Mouse (Mus musculus) frontal cortex, postnatal 36 days (tissue): ENCODE data around the gene Rap1gap.
A peak's percentile ranks its signal among the peaks of the same experiment; 100 is the strongest.

Experiments used
- DNase-seq, 2 experiments: peaks; one replicate each; pipeline ENCODE4 v3.0.0; 2022; ENCODE audit warnings: low spot score in 2 of 2

Gene Rap1gap

GRCm38 (mm10) chr4:137661547-137661946 lies 3.0 kb upstream of the Rap1gap start:
- no peak for DNase-seq

GRCm38 (mm10) chr4:137663491-137663890 lies 1.0 kb upstream of the Rap1gap start:
- DNase-seq = no peak

DNA sequence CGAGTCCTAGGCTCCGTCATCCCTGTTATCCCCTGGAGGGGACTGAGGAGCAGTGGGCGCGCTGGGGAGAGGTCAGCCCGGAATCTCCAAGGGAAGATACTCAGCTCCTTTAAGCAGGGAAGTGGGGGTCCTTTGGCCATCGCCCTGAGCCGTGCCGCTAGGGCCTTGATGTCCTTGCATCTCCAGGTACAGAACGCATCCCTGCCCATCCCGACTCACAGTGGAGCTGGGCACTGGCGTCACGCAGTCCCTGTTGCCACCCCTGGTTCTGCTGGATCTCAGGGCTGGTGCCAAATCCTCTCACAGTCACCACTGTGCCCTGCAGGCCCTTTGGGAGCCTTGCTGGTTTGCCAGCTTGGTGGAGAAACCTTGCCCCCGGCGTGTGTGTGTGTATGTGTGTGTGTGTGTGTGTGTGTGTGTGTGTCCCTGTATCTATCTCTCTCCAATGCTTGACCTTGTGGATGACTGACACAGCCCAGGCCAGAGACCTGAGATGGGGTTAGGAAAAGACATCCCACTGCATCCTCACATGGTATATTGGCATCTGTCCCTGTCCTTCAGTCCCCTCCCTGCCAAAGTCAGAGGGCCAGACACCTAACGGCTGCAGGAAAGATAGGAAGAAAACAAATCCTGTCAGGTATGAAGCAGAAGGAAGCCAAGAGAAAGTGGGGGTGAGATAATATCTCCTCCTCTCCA lies 602 bp downstream of the Rap1gap start:
- DNase-seq = peak in 1 of 2 experiments; percentile 50

GRCm38 (mm10) chr4:137665791-137666190 lies 1.3 kb downstream of the Rap1gap start:
- DNase-seq = no peak

DNA sequence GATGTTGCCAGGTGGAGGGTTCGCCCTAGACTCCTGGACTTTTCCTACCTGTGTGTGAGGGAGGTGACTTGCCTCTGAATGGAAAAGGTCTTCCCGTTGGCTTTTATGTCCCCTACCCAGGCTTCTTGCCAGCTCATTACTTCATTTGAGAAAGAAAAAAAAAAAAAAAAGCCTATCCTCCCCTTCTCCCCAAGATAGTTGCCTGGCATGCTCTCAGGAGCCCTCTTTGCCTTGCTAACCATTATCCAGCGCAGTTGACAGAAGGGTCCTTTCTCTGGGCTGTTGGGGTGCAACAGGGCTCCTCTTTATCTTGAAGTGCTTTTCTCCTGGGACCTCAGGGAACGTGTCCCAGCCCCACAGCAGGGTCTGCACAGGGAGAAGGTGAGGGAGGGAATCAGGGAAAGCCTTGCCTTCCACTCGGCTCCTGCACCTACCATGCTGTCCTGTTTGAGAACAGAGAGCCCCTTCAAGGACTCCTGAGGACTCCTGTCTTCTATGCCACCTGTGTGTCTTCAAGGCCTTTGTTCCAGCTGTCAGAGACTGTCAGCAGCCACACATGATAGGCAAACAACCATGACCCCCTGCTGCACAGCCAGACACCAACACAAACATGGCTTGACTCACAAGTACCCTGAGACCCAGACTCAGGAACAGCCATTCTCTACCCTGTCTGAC lies 1.9 kb downstream of the Rap1gap start:
- DNase-seq = no peak

GRCm38 (mm10) chr4:137666958-137667345 lies 2.4 kb downstream of the Rap1gap start:
- peak; percentile 55 to 65 for DNase-seq

GRCm38 (mm10) chr4:137667747-137668146 lies 3.2 kb downstream of the Rap1gap start:
- DNase-seq = no peak

GRCm38 (mm10) chr4:137671711-137672500 lies 7.4 kb downstream of the Rap1gap start:
- DNase-seq = no peak

- DNase-seq = no peak
Measured at GRCm38 (mm10) chr4:137675566-137675965, 11.0 kb downstream of the Rap1gap start.

GRCm38 (mm10) chr4:137676057-137676456 lies 11.5 kb downstream of the Rap1gap start:
- peak; percentile 84 to 87 for DNase-seq

DNA sequence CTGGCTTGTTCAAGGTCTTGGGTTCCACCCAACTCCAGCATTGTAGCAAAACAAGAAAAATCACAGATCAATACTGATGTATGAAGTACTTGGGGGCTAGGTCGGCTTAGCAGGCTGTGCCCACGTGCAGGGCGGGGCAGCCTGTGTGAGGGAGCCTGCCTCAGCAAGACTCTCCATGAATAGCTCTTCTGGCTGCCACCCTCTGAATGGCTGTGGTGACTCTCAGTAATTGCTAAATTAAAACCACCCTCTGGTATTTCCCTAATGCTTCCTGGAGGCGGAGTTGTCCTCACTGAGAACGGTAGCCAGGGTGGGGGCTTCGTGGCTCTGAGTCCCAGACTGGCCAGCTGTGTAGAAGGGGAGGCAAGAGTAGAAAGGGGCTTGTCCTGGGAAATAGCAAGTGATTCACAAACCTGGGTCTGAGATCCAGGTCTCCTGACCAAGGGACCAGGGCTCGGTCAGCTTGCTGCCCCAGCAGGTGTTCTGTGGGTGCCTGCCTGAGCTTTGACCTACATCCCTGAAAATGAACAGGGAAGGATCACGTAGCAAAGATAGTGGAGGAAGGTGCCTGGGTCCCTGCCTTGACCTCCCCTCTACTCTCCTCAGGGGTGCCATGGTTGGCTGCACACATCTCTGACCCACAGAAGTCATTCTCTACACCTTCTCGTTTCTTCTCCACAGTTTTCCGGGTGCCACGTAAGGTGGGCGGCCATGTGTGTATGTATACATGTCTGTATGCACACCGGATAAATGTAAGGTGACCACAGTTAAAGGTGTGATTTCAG lies 12.4 kb downstream of the Rap1gap start:
- peak; percentile 55 to 56 for DNase-seq

- no peak for DNase-seq
Measured at GRCm38 (mm10) chr4:137677906-137678305, 13.4 kb downstream of the Rap1gap start.

DNA sequence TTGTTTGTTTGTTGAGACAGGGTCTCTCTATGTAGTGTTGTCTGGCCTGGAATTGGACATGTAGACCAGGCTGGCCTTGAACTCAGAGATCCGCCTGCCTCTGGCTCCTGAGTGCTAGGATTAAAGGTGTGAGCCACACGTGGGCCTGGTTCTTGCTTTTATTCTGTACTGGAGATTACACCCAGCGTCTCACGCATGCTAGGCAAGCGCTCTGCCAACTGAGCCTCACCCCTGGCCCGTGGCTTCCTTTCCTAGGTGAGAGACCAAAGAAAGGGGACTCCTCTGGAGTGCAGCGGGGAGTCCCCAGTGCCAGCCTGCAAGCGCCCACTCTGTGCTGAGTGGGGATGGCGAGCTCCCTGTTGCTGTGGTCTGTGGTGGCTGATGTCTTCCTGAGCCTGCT lies 14.0 kb downstream of the Rap1gap start:
- DNase-seq = no peak

DNA sequence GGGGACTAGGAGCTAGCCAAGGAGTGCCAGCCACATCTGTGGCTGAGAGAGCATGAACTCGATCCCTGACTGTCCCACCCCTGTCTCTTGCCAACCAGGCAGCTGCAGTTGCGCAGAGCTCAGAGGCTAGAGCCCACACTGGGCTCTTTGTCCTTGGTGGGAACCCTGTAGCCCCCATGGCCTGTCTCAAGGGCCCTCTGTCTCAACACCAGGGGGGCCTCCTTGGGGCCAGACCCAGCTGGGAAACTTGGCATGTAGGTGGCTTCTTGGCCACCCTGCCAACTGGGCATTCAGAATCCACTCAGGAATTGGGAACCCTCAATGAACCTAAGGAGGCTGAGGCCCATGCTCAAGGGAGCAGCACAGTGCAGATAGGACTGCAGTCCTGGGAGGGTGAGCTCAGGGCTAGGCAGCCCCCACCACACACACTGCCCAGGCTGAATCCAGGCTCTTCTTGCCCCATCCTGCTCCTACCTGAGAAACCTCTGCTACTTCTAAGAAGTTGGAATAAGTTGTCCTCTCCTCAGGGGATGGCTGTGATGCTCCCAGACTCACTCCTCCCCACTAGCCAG lies 15.5 kb downstream of the Rap1gap start:
- DNase-seq = no peak

DNA sequence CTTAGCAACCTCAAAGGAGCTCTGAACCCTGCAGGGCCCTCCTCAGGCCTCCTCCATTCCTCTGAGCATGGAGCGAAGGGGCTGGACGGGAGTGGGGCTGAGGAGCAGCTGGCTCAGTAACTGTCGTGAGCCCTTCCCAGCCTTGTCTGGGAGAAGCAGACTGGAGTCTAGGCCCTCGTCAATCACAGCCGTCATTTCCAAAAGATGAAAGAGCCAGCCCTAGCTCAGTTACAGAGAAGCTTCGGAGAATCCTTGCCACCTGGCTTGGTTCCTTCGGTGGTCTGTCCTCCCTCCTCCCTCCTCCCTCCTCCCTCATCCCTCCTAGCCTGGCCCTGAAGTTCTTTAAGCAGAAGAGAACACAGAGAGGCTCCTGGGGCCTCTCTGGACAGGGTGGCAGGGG lies 16.2 kb downstream of the Rap1gap start:
- DNase-seq = no peak

GRCm38 (mm10) chr4:137681408-137682104 lies 17.0 kb downstream of the Rap1gap start:
- peak; percentile 72 to 76 for DNase-seq

- no peak for DNase-seq
Measured at GRCm38 (mm10) chr4:137682961-137683453, 18.5 kb downstream of the Rap1gap start.

DNA sequence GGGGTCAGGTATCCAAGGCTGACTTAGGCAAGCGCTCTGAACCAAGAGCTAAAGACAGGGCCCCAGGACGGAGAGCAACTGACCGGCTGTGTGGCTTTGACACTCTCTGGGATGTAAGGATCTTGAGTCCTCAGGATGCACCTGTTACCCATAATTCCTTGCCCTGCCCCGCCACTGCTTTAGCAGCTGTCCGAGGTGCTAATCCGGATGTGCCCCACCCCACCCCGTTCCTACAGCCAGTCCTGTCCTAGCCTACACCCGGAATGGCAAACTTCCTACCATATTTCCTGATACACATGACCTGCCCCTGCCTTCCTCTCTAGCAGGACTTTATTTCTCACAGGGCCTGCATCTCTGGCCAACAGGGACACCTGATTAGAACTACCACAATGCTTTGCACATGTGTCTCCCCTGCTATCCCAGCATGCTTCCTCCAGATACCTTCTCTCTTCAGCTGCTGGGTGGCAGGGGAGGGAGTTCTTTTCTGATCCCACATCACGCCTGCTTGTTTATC lies 20.4 kb downstream of the Rap1gap start:
- DNase-seq = no peak

GRCm38 (mm10) chr4:137686303-137686702 lies 21.8 kb downstream of the Rap1gap start:
- no peak for DNase-seq

DNA sequence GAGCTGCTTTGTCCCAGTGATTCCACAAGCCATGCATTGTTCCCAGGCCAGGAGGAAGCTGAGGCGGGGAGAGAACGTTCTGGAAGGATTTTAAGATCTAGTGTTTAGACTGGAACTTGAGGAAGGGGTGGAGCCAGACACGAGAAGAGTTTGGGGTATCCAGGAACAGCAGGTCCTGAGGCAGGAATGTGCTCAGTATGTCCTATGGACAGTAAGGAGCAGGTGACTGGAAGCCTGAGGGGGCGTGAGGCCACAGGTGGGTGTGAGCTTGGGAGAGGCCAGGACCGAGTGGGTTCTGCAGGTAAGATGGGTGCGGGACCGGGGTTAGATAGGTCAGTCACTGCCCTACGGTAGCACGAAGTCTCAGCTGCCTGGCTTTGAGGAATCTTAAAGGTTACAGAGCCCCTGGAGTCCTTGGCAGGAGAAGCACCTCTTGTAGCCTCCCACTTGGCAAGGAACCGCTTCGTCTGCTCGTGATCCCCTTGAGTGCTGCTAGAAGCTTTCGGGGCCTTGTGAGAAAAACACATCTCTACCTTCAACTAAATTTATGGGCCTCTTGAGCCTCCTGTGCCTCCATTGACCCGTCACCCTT lies 22.8 kb downstream of the Rap1gap start:
- DNase-seq = no peak
